Mouse (Mus musculus) 3T3-L1 (cell line): Measurements from ENCODE around the gene Brip1.

Source experiments
- DNase-seq: peaks from one replicate; pipeline ENCODE4 v3.0.0-alpha.2; 2015; ENCODE audit warnings: low read depth, low spot score

Brip1 gene

GRCm38 (mm10) chr11:86026556-86027194, 174.3 kb downstream of the Brip1 start:
- no peak for DNase-seq

GRCm38 (mm10) chr11:86022439-86022838, 178.6 kb downstream of the Brip1 start:
- DNase-seq: peak; percentile 95

GRCm38 (mm10) chr11:86020033-86020432, 181.0 kb downstream of the Brip1 start:
- no peak for DNase-seq

- no peak for DNase-seq
Observed at GRCm38 (mm10) chr11:86016242-86016641, 184.8 kb downstream of the Brip1 start.

- DNase-seq: no peak
Observed at GRCm38 (mm10) chr11:86013087-86013486, 187.9 kb downstream of the Brip1 start.

GRCm38 (mm10) chr11:86010458-86010857, 190.5 kb downstream of the Brip1 start:
- DNase-seq: peak; percentile 10

- no peak for DNase-seq
Observed at GRCm38 (mm10) chr11:86008211-86008905, 192.6 kb downstream of the Brip1 start.
